Mouse (Mus musculus) heart, embryonic 11.5 days (tissue): ENCODE measurements at regions not wholly inside any gene's neighbourhood (a gene's known extent, or its start where the extent isn't known, plus 50 kb on each side); places are given as distances from the start of the nearest gene placed in this dataset.

Experiments used
- ATAC-seq: fragments of 200-750 bp; cut with Nextera tagmentation; replicated peaks from 2 replicates; pipeline ENCODE4 v1.8.0; 2017; ENCODE audit warnings: moderate library complexity; ENCODE audit not compliant: insufficient number of reproducible peaks, low FRiP score, low TSS enrichment
- H3K27ac ChIP-seq: fragments of 300-500 bp; sonication (generic); 2 replicates; pipeline ENCODE4 v1.5.1; 2014; ENCODE audit warnings: mild to moderate bottlenecking, low read depth, low read length
- H3K27me3 ChIP-seq: fragments of 300-500 bp; sonication (generic); 2 replicates; pipeline ENCODE4 v1.6.1; 2014; ENCODE audit warnings: mild to moderate bottlenecking, low read length, mixed read lengths; ENCODE audit not compliant: control insufficient read depth, insufficient read depth
- H3K36me3 ChIP-seq: fragments of 300-500 bp; sonication (generic); 2 replicates; pipeline ENCODE4 v1.6.1; 2014; ENCODE audit warnings: mild to moderate bottlenecking, low read length, moderate library complexity, mixed read lengths; ENCODE audit not compliant: control insufficient read depth, insufficient read depth
- H3K4me1 ChIP-seq: fragments of 300-500 bp; sonication (generic); 2 replicates; pipeline ENCODE4 v1.6.1; 2014; ENCODE audit warnings: low read length; ENCODE audit not compliant: control insufficient read depth, insufficient read depth
- H3K4me2 ChIP-seq: fragments of 300-500 bp; sonication (generic); 2 replicates; pipeline ENCODE4 v1.6.1; 2014; ENCODE audit warnings: mild to moderate bottlenecking, moderate library complexity
- H3K4me3 ChIP-seq: fragments of 300-500 bp; sonication (generic); 2 replicates; pipeline ENCODE4 v1.5.1; 2014; ENCODE audit warnings: low read depth, low read length
- H3K9ac ChIP-seq: fragments of 300-500 bp; sonication (generic); 2 replicates; pipeline ENCODE4 v1.6.1; 2014; ENCODE audit warnings: mild to moderate bottlenecking, low read depth, low read length, moderate library complexity
- H3K9me3 ChIP-seq: fragments of 300-500 bp; sonication (generic); replicated peaks from 2 replicates; pipeline ENCODE4 v1.6.1; 2016; ENCODE audit warnings: low read length; ENCODE audit not compliant: control insufficient read depth
- WGBS: fragments of 180-500 bp; shearing (Covaris S2); extraction: QIAGEN DNeasy Blood & Tissue Kit; methylation state at CpG from one replicate; pipeline ENCODE4 v1.1.7; 2014; ENCODE audit not compliant: insufficient replicate concordance; 5-methylcytosine and 5-hydroxymethylcytosine counted together

DNA sequence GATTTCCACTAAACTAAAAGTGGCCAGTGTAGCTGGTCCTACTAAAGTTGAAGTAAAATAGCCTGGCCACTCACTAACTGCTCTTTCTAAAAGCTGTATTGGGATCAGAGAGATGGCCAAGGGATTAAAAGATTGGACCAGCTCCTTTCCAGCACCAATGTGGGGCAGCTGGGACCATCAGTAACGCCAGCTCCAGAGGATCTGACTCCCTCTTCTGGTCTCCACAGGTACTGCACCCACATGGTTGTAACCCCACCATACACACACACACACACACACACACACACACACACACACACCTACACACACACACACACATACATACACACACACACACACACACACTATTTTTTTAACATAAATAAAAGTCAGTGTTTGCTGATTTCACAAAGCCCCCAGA, 122.1 kb upstream of the Topaz1 start:
- Histone ChIP-seq H3K27me3 (peaks cover 3% of the 10 kb centered on the region; the same call in 1 of the 2 replicates), H3K36me3 (no peaks in the 10 kb centered on the region), H3K9ac (no peak overlapping the region), H3K4me1 (no peaks in the 10 kb centered on the region), H3K4me3 (no peak overlapping the region), H3K9me3 (no peaks in the 10 kb centered on the region), H3K27ac (no peak overlapping the region), H3K4me2 (no peak overlapping the region)
- ATAC-seq, result no peak
- WGBS, result 90% methylated on average over 1 of the region's 1 CpGs

DNA sequence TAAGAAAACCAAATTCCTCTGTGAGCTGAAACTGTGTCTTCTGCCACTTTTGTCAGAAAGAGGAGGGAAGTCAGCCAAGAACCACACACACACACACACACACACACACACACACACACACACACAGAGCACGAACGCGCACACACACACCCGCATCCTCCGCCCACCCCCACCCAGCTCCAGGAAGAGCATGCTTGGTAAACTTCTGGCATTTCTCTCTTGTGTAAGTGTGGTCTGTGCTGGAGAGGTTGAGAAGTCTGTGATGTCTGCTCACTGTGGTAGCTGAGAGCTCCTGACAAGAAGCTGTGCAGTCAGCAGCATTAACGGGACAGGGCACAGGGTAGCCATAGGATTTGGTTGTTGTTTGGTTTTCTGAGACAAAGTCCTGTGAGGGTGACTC, 120.8 kb upstream of the Topaz1 start:
- Histone ChIP-seq H3K4me1 (no peaks in the 10 kb centered on the region), H3K9me3 (no peaks in the 10 kb centered on the region), H3K9ac (no peak overlapping the region), H3K4me2 (no peak overlapping the region), H3K36me3 (no peaks in the 10 kb centered on the region), H3K27ac (no peak overlapping the region), H3K4me3 (no peak overlapping the region), H3K27me3 (peaks cover 6% of the 10 kb centered on the region)
- 79% methylated on average over 6 of the region's 6 CpGs for WGBS
- ATAC-seq, result no peak

- H3K27me3 ChIP-seq, result peaks cover 6% of the 10 kb centered on the region
- H3K36me3 ChIP-seq, result no peaks in the 10 kb centered on the region
- 18% methylated on average over 18 of the region's 18 CpGs for WGBS
- H3K27ac ChIP-seq, result no peak overlapping the region
- no peak overlapping the region for H3K4me3 ChIP-seq
- H3K4me1 ChIP-seq, result no peaks in the 10 kb centered on the region
- no peak for ATAC-seq
- H3K9ac ChIP-seq, result no peak overlapping the region
- H3K4me2 ChIP-seq, result no peak overlapping the region
- no peaks in the 10 kb centered on the region for H3K9me3 ChIP-seq
These were observed 117.8 kb upstream of the Topaz1 start for GRCm38 (mm10) chr9:122629171-122629904.

GRCm38 (mm10) chr9:122631793-122632192, 115.4 kb upstream of the Topaz1 start:
- no peak overlapping the region for H3K9ac ChIP-seq
- H3K36me3 ChIP-seq, result no peaks in the 10 kb centered on the region
- no peak overlapping the region for H3K27ac ChIP-seq
- no peaks in the 10 kb centered on the region for H3K9me3 ChIP-seq
- no peak for ATAC-seq
- no peaks in the 10 kb centered on the region for H3K4me1 ChIP-seq
- WGBS, result 75% methylated on average over 9 of the region's 9 CpGs
- no peak overlapping the region for H3K4me2 ChIP-seq
- peaks cover 6% of the 10 kb centered on the region for H3K27me3 ChIP-seq
- H3K4me3 ChIP-seq, result no peak overlapping the region

GRCm38 (mm10) chr9:122633484-122633883, 113.7 kb upstream of the Topaz1 start:
- Histone ChIP-seq H3K9ac (no peak overlapping the region), H3K4me2 (no peak overlapping the region), H3K9me3 (no peaks in the 10 kb centered on the region), H3K4me3 (no peak overlapping the region), H3K36me3 (no peaks in the 10 kb centered on the region), H3K4me1 (no peaks in the 10 kb centered on the region), H3K27me3 (peaks cover 6% of the 10 kb centered on the region), H3K27ac (no peak overlapping the region)
- ATAC-seq, result no peak
- WGBS, result 75% methylated on average over 1 of the region's 1 CpGs

DNA sequence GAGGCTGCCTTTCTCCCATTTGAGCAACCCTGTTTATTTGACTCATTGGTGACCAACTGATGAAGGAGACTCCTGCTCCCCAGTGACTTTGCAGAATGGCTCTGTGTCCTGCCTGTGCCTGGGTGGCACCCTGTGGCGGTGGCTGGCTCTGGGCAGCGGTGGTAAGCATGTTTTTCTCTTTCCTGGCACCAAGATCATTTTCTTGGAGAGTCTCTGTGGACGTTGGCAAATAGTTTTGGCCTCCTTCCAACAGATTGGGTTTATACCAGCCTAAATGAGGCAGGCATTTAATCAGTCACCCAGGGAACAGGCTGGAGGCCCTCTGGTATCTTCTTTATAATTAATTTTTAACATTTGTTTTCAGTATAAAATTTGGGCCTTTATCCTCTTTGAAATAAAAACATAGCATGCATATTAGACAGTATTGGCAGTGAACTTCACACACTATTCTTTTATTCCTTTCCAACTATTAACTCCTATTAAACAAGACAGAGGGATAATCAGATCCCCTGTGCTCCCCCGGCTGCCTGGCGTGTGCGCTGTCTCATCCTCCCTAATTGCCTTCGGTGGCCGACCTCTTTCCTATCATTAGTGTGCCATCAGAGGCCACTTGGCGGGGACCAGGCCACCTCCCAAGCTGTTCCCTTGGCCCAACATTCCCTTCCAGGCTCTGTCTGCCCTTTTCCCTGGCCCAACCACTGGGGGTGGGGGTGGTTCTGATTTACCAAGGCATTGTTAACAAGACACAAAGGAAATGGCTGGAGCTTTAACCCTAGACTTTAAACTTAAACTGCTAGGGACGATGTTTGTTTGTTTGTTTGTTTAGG, 111.8 kb upstream of the Topaz1 start:
- H3K36me3 ChIP-seq, result no peaks in the 10 kb centered on the region
- H3K9ac ChIP-seq, result no peak overlapping the region
- no peaks in the 10 kb centered on the region for H3K4me1 ChIP-seq
- no peaks in the 10 kb centered on the region for H3K9me3 ChIP-seq
- WGBS, result 60% methylated on average over 10 of the region's 10 CpGs
- no peak overlapping the region for H3K4me2 ChIP-seq
- peaks cover 3% of the 10 kb centered on the region; the same call in 1 of the 2 replicates for H3K27me3 ChIP-seq
- no peak overlapping the region for H3K4me3 ChIP-seq
- H3K27ac ChIP-seq, result no peak overlapping the region
- no peak for ATAC-seq

GRCm38 (mm10) chr9:122637591-122637990, 109.6 kb upstream of the Topaz1 start:
- Histone ChIP-seq H3K36me3 (no peaks in the 10 kb centered on the region), H3K9ac (no peak overlapping the region), H3K27ac (no peak overlapping the region), H3K4me1 (no peaks in the 10 kb centered on the region), H3K9me3 (no peaks in the 10 kb centered on the region), H3K4me2 (no peak overlapping the region), H3K4me3 (no peak overlapping the region), H3K27me3 (no peaks in the 10 kb centered on the region)
- 47% methylated on average over 3 of the region's 3 CpGs for WGBS
- no peak for ATAC-seq

DNA sequence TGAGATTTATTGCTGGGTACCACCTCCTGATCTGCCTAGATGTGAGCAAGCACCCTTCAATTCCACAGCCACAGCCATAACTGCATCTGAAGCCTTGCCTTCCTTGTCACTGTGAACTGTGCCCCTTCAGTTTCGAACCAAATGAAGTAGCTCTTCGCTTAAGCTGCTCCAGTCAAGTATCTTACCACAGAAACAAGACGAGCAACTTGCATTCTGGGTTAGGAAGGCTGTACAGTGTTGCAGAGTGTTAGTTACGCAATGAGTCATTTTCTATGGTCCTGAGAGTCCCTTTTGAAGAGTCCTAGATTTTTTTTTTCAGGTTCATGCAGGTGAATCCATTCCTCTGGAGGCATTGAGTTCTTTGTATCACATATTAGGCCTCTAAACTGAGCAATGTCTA, 107.9 kb upstream of the Topaz1 start:
- 73% methylated on average over 4 of the region's 4 CpGs for WGBS

More for the DNA sequence above, 107.9 kb upstream of the Topaz1 start:
- ATAC-seq, result no peak
- H3K4me1 ChIP-seq, result no peaks in the 10 kb centered on the region
- no peaks in the 10 kb centered on the region for H3K27me3 ChIP-seq
- no peaks in the 10 kb centered on the region for H3K9me3 ChIP-seq
- no peak overlapping the region for H3K4me3 ChIP-seq
- H3K4me2 ChIP-seq, result no peak overlapping the region
- no peak overlapping the region for H3K27ac ChIP-seq
- no peaks in the 10 kb centered on the region for H3K36me3 ChIP-seq
- H3K9ac ChIP-seq, result no peak overlapping the region
